8 mouse cellular contexts compared by ENCODE assay signal in genomic region chr11:78512025-78512957, GRCm38 (mm10). TPM values are rescaled to one million over a fixed set of nuclear protein-coding genes. Genes with fewer than 3 reads are reported as not detected.
DNase-seq lines count a peak whose midpoint lies in the region; ATAC-seq lines count a peak whose summit lies in the region.

Tmem199 (minus strand) TSS chr11:78512172.
Poldip2 (plus strand) TSS chr11:78512193.

- H3K4me2 ChIP-seq in hindbrain, embryonic 12.5 days (replicated peaks): peak within 1 kb of the TSS; percentile 85

- DNase-seq in Muller cell, postnatal 12 days (ENCODE audit: inconsistent ontology term): peak; percentile 97
- peak; percentile 90 for DNase-seq in cerebellum, adult 9-11 months
- peak; percentile 86 to 87 for DNase-seq in frontal cortex, postnatal 10 days (ENCODE audit: low spot score in 2 of 2)
- peak; percentile 82 to 93 for DNase-seq in layer of hippocampus, postnatal 14 days (ENCODE audit: low spot score in 2 of 2)
- DNase-seq in lung, postnatal 14 days: peak; percentile 90
- DNase-seq in retina, adult 2 months (ENCODE audit: low read depth, low spot score): peak; percentile 88
- peak; percentile 88 to 90 for DNase-seq in thymus, postnatal 36 days

- WGBS in hindbrain, embryonic 12.5 days: under 1% methylated on average over 67 of the region's 67 CpGs

- peak within 1 kb of the TSS; percentile 75 for H3K4me3 ChIP-seq in hindbrain, embryonic 12.5 days

- no peaks in the 10 kb centered on the region for H3K27me3 ChIP-seq in hindbrain, embryonic 12.5 days

- peaks cover 19% of the 10 kb centered on the region for H3K4me1 ChIP-seq in hindbrain, embryonic 12.5 days

- H3K36me3 ChIP-seq in hindbrain, embryonic 12.5 days: peaks cover 44% of the 10 kb centered on the region

- H3K9ac ChIP-seq in hindbrain, embryonic 12.5 days: peak within 1 kb of the TSS; percentile 94

- peak within 1 kb of the TSS; percentile 81 for H3K27ac ChIP-seq in hindbrain, embryonic 12.5 days

- H3K9me3 ChIP-seq in hindbrain, embryonic 12.5 days (replicated peaks): no peaks in the 10 kb centered on the region

- peak; percentile 95 for ATAC-seq in hindbrain, embryonic 12.5 days (ENCODE audit: low FRiP score)

RNA-seq across cellular contexts. Expression of gene Tmem199, which starts in this region (rescaled TPM):
- 75.2 and 81.1 TPM in 2 replicates for polyA plus RNA-seq in hindbrain, embryonic 12.5 days (2016; fragmentation: Nextera tagmentation; extraction: Ambion mirVana)
- 10 to 100 TPM; 36.0 to 40.7 TPM for total RNA-seq in layer of hippocampus, postnatal 14 days (2021)

RNA-seq across cellular contexts. Expression of gene Poldip2, which starts in this region (rescaled TPM):
- 166 and 176 TPM in 2 replicates for polyA plus RNA-seq in hindbrain, embryonic 12.5 days (2016; fragmentation: Nextera tagmentation; extraction: Ambion mirVana)
- total RNA-seq in layer of hippocampus, postnatal 14 days (2021): 100 to 1,000 TPM; 118 to 120 TPM

Comparison
In these comparisons a context has a peak if more than half of its experiments do, and no peak if none do; other contexts are left out.
1. Peak in every context shown above with its lines: DNase-seq, ATAC-seq, H3K4me3 ChIP-seq and H3K27ac ChIP-seq.